ENCODE assay signal across 9 mouse cellular contexts in the genomic region with DNA sequence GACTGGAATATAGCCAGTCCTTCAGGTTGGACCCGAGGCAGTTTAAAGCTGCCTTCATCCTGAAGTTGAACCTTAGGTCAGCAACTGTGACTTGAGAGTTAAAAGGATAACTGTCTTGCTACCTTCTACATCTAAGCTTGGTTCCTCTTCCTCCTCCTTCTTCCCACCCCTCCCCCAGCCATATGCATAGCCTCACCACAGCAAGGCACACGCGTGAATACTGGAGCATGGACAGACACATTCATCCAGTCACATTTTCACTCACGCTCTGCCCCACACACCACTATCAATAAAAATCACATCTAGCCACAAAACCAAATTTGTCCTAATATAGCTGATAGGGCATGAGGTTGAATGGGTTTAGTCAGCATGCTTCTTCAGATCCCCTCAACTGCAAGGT. TPM values are rescaled to one million over a fixed set of nuclear protein-coding genes. Genes with fewer than 3 reads are reported as not detected.
DNase-seq lines count a peak whose midpoint lies in the region; ATAC-seq and TF ChIP-seq lines count a peak whose summit lies in the region.
"Had no signal": no experiment of that assay in that cellular context is flagged by ENCODE, and none has a peak within 500 bp of the region (broad histone marks: within the 10 kb centered on the region; RNA-seq: fewer than 3 reads in every experiment).

No protein-coding gene starts in this region.

- no peak for ATAC-seq in forebrain, postnatal 0 days
- ATAC-seq in midbrain, embryonic 12.5 days (ENCODE audit: low FRiP score, low read depth) = no peak
- no peak for ATAC-seq in liver, embryonic 12.5 days

- no peak for TF ChIP-seq CTCF in forebrain, postnatal 0 days (IDR thresholded peaks at IDR 0.05; ENCODE audit: low read depth)

- H3K4me2 ChIP-seq in forebrain, postnatal 0 days (ENCODE audit: low read depth) = peak overlapping the region; percentile 62
- H3K4me2 ChIP-seq in midbrain, embryonic 12.5 days (replicated peaks) = peak overlapping the region; percentile 79
- H3K4me2 ChIP-seq in liver, embryonic 12.5 days = no peak overlapping the region

- H3K9me3 ChIP-seq in forebrain, postnatal 0 days (ENCODE audit: low read length) = no peaks in the 10 kb centered on the region
- no peaks in the 10 kb centered on the region for H3K9me3 ChIP-seq in midbrain, embryonic 12.5 days
- no peaks in the 10 kb centered on the region for H3K9me3 ChIP-seq in liver, embryonic 12.5 days (replicated peaks)

- H3K27ac ChIP-seq in forebrain, postnatal 0 days (ENCODE audit: low read depth, low read length) = peak overlapping the region; percentile 95
- peak overlapping the region; percentile 78 for H3K27ac ChIP-seq in midbrain, embryonic 12.5 days (replicated peaks)
- H3K27ac ChIP-seq in liver, embryonic 12.5 days = no peak overlapping the region

- intact Hi-C loops in left cerebral cortex, postnatal 10 days (cut with DNase I) = loop anchor here (5.0 kb wide), 2 partner anchors 64 to 66 kb away; no protein-coding TSS in a partner anchor

- H3K36me3 ChIP-seq in forebrain, postnatal 0 days (ENCODE audit: insufficient read depth) = no peaks in the 10 kb centered on the region
- no peaks in the 10 kb centered on the region for H3K36me3 ChIP-seq in midbrain, embryonic 12.5 days
- no peaks in the 10 kb centered on the region for H3K36me3 ChIP-seq in liver, embryonic 12.5 days

- 44% methylated on average over 4 of the region's 4 CpGs for WGBS in forebrain, postnatal 0 days
- 68% methylated on average over 4 of the region's 4 CpGs for WGBS in midbrain, embryonic 12.5 days
- WGBS in liver, embryonic 12.5 days (ENCODE audit: insufficient replicate concordance) = 57% methylated on average over 4 of the region's 4 CpGs

- peak overlapping the region; percentile 82 for H3K9ac ChIP-seq in forebrain, postnatal 0 days
- peak overlapping the region; percentile 81 for H3K9ac ChIP-seq in midbrain, embryonic 12.5 days (replicated peaks)
- H3K9ac ChIP-seq in liver, embryonic 12.5 days = no peak overlapping the region

- peak; percentile 26 for DNase-seq in right cerebral cortex, postnatal 4 days
- no peak for DNase-seq in right cerebral cortex, postnatal 14 days
- no peak for DNase-seq in forebrain, postnatal 0 days
- no peak for DNase-seq in lung, postnatal 4 days
- no peak for DNase-seq in left cerebral cortex, postnatal 10 days (ENCODE audit: extremely low spot score in 1 of 2, low spot score in 2 of 2)
- DNase-seq: kidney, adult 8-10 months had no signal

- peaks cover 16% of the 10 kb centered on the region; the same call in 1 of the 2 replicates for H3K4me1 ChIP-seq in forebrain, postnatal 0 days (ENCODE audit: insufficient read depth)
- peaks cover 33% of the 10 kb centered on the region for H3K4me1 ChIP-seq in midbrain, embryonic 12.5 days
- H3K4me1 ChIP-seq in liver, embryonic 12.5 days = peaks cover 25% of the 10 kb centered on the region

- peak overlapping the region; percentile 82 for H3K4me3 ChIP-seq in forebrain, postnatal 0 days (ENCODE audit: low read depth, low read length)
- peak overlapping the region; percentile 70 for H3K4me3 ChIP-seq in midbrain, embryonic 12.5 days
- no peak overlapping the region for H3K4me3 ChIP-seq in liver, embryonic 12.5 days
- H3K4me3 ChIP-seq: megakaryocyte, embryonic 14.5 days had no signal

- no peaks in the 10 kb centered on the region for H3K27me3 ChIP-seq in forebrain, postnatal 0 days (ENCODE audit: insufficient read depth, low read length)
- H3K27me3 ChIP-seq in midbrain, embryonic 12.5 days = peaks cover 25% of the 10 kb centered on the region
- peaks cover 53% of the 10 kb centered on the region for H3K27me3 ChIP-seq in liver, embryonic 12.5 days (replicated peaks)

RNA-seq across cellular contexts. Expression of a gene that starts 1.8 kb away (rescaled TPM):
- 103 and 114 TPM in 2 replicates for total RNA-seq in forebrain, postnatal 0 days (2014; rRNA removed)
- polyA plus RNA-seq in forebrain, postnatal 0 days (2015; fragmentation: Nextera tagmentation; extraction: Ambion mirVana) = 63.1 and 84.8 TPM in 2 replicates
- polyA plus RNA-seq in midbrain, embryonic 12.5 days (2016; fragmentation: Nextera tagmentation; extraction: Ambion mirVana) = 26.3 and 28.6 TPM in 2 replicates
- polyA plus RNA-seq in liver, embryonic 12.5 days (2016; fragmentation: Nextera tagmentation; extraction: Ambion mirVana) = 0.61 and 0.92 TPM in 2 replicates
- total RNA-seq in left cerebral cortex, postnatal 10 days (2021) = 100 to 1,000 TPM; 122 to 127 TPM

Comparison
In these comparisons a context has a peak if more than half of its experiments do, and no peak if none do; other contexts are left out.
1. RNA of a gene that starts 1.8 kb away (polyA plus RNA-seq): 63.1 to 84.8 TPM in forebrain, postnatal 0 days and 26.3 to 28.6 TPM in midbrain, embryonic 12.5 days; 0.61 to 0.92 TPM in liver, embryonic 12.5 days; every median in the first group is over 10 times any median in the second.